Mouse (Mus musculus) thymus, postnatal 0 days (tissue): ENCODE results near the gene Zfp980. TPM values are rescaled to one million over a fixed set of nuclear protein-coding genes. Genes with fewer than 3 reads are reported as not detected.
A peak's percentile ranks its signal among the peaks of the same experiment; 100 is the strongest.
"Not testable (repeated sequence)": the region's sequence is repeated elsewhere in the genome, so short reads cannot be mapped to it uniquely, and the experiment has no call there.

Source experiments
- DNase-seq: peaks from one replicate; pipeline ENCODE4 v3.0.0-alpha.2; 2015; ENCODE audit warnings: low spot score
- polyA plus RNA-seq: library from polyadenylated mRNA; unstranded; fragments of >200 nt; fragmentation: Nextera tagmentation; extraction: Ambion mirVana; gene quantifications from 2 replicates; pipeline ENCODE4 v1.2.1, GENCODE M21; 2015

Gene Zfp980
- not detected in 2 replicates for polyA plus RNA-seq

- not testable (repeated sequence) for DNase-seq
Measured at GRCm38 (mm10) chr4:145670385-145670784, at the start of gene Zfp980. Gene Zfp980, plus strand, starts transcription at chr4:145670685.

GRCm38 (mm10) chr4:145640416-145641185, 29.9 kb upstream of the Zfp980 start:
- peak; percentile 1 for DNase-seq

- DNase-seq: not testable (repeated sequence)
Measured at GRCm38 (mm10) chr4:145674286-145674780, 3.8 kb downstream of the Zfp980 start.

GRCm38 (mm10) chr4:145680217-145680616, 9.7 kb downstream of the Zfp980 start:
- DNase-seq: peak; percentile 1

GRCm38 (mm10) chr4:145680672-145681387, 10.3 kb downstream of the Zfp980 start:
- DNase-seq: not testable (repeated sequence)

GRCm38 (mm10) chr4:145682021-145682420, 11.5 kb downstream of the Zfp980 start:
- DNase-seq: not testable (repeated sequence)

- not testable (repeated sequence) for DNase-seq
Measured at GRCm38 (mm10) chr4:145683024-145683766, 12.7 kb downstream of the Zfp980 start.

GRCm38 (mm10) chr4:145686061-145686460, 15.6 kb downstream of the Zfp980 start:
- DNase-seq: not testable (repeated sequence)

- DNase-seq: peak; percentile 13
Measured at GRCm38 (mm10) chr4:145744935-145745644, 74.6 kb downstream of the Zfp980 start.

- DNase-seq: not testable (repeated sequence)
Measured at GRCm38 (mm10) chr4:145745645-145745991, 75.1 kb downstream of the Zfp980 start.

Other genes with a start within 250 kb of the Zfp980 start
- 0.10 and 0.15 TPM in 2 replicates for gene Zfp990, start 159.9 kb upstream of the Zfp980 start, polyA plus RNA-seq
- 10.1 and 11.8 TPM in 2 replicates for gene Gm13212, start 85.5 kb upstream of the Zfp980 start, polyA plus RNA-seq
- not detected in 2 replicates for gene Zfp986, start 198.1 kb downstream of the Zfp980 start, polyA plus RNA-seq